Mouse (Mus musculus) MEL (cell line): ENCODE measurements at regions not wholly inside any gene's neighbourhood (a gene's known extent, or its start where the extent isn't known, plus 50 kb on each side); places are given as distances from the start of the nearest gene placed in this dataset.

ENCODE experiments used
- DNase-seq: peaks from one replicate; pipeline ENCODE4 v3.0.0; 2011; ENCODE audit warnings: low read depth, low spot score
- H3K27ac ChIP-seq: 2 replicates; pipeline ENCODE4 v1.5.1; 2012; ENCODE audit warnings: low read depth, mild to moderate bottlenecking, control low read depth, low read length, moderate library complexity; ENCODE audit not compliant: control insufficient read depth
- H3K27me3 ChIP-seq, 2 experiments: fragments of 150-350 bp in 1 of 2; sonication (generic) in 1 of 2; 2 replicates each; pipeline ENCODE4 v1.6.1; 2012; ENCODE audit warnings: low read length in 2 of 2, mild to moderate bottlenecking in 2 of 2, improper control_type of control experiment in 1 of 2, moderate library complexity in 1 of 2; ENCODE audit not compliant: insufficient read depth in 2 of 2, control insufficient read depth in 1 of 2
- H3K36me3 ChIP-seq, 2 experiments: 2 replicates each; pipeline ENCODE4 v1.6.1; 2012 to 2014; ENCODE audit warnings: low read length in 2 of 2, improper control_type of control experiment in 1 of 2, inconsistent platforms in 1 of 2, mild to moderate bottlenecking in 1 of 2; ENCODE audit not compliant: insufficient read depth in 2 of 2, control insufficient read depth in 1 of 2
- H3K4me1 ChIP-seq, 2 experiments: fragments of 150-350 bp in 1 of 2; sonication (generic) in 1 of 2; 2 replicates each; pipeline ENCODE4 v1.6.1; 2012; ENCODE audit warnings: low read length in 2 of 2, improper control_type of control experiment in 1 of 2, mild to moderate bottlenecking in 1 of 2; ENCODE audit not compliant: insufficient read depth in 2 of 2, control insufficient read depth in 1 of 2
- H3K4me3 ChIP-seq, 2 experiments: fragments of 150-350 bp in 1 of 2; sonication (generic) in 1 of 2; 2 replicates each; pipeline ENCODE4 v1.5.1; 2012; ENCODE audit warnings: low read depth in 2 of 2, low read length in 2 of 2, mild to moderate bottlenecking in 2 of 2, moderate library complexity in 2 of 2, control low read depth in 1 of 2, improper control_type of control experiment in 1 of 2; ENCODE audit not compliant: control insufficient read depth in 1 of 2, insufficient read depth in 1 of 2
- H3K79me2 ChIP-seq: 2 replicates; pipeline ENCODE4 v1.6.1; 2012; ENCODE audit warnings: mild to moderate bottlenecking, low read length, moderate library complexity; ENCODE audit not compliant: control insufficient read depth, poor library complexity, insufficient read depth
- H3K9ac ChIP-seq: 2 replicates; pipeline ENCODE4 v1.6.1; 2012; ENCODE audit warnings: low read depth, mild to moderate bottlenecking, control low read depth, low read length, moderate library complexity; ENCODE audit not compliant: control insufficient read depth, poor library complexity, severe bottlenecking
- H3K9me3 ChIP-seq: fragments of 150-350 bp; sonication (generic); replicated peaks from 2 replicates; pipeline ENCODE4 v1.6.1; 2012; ENCODE audit warnings: mild to moderate bottlenecking, low read length, improper control_type of control experiment, moderate library complexity; ENCODE audit not compliant: insufficient read depth
- BHLHE40 ChIP-seq: IDR thresholded peaks from 2 replicates; pipeline ENCODE4 v1.6.1; 2012; ENCODE audit warnings: low read depth, mild to moderate bottlenecking, inconsistent platforms, low read length, improper control_type of control experiment, borderline replicate concordance
- CHD1 ChIP-seq: IDR thresholded peaks from 2 replicates; pipeline ENCODE4 v1.6.1; 2012; ENCODE audit warnings: low read depth, mild to moderate bottlenecking, inconsistent platforms, low read length, improper control_type of control experiment
- CHD2 ChIP-seq: IDR thresholded peaks from 2 replicates; pipeline ENCODE4 v1.6.1; 2011; ENCODE audit warnings: low read length, improper control_type of control experiment
- E2F4 ChIP-seq: IDR thresholded peaks from 2 replicates; pipeline ENCODE4 v1.6.1; 2011; ENCODE audit warnings: low read depth, low read length, improper control_type of control experiment, borderline replicate concordance
- ELF1 ChIP-seq: IDR thresholded peaks from 2 replicates; pipeline ENCODE4 v1.6.1; 2014; ENCODE audit warnings: low read depth, mild to moderate bottlenecking, inconsistent platforms, low read length, improper control_type of control experiment, moderate library complexity
- GATA1 ChIP-seq: IDR thresholded peaks from 2 replicates; pipeline ENCODE4 v1.6.1; 2011; ENCODE audit warnings: low read depth, low read length, improper control_type of control experiment
- HCFC1 ChIP-seq: IDR thresholded peaks from 2 replicates; pipeline ENCODE4 v1.6.1; 2012; ENCODE audit warnings: low read depth, mild to moderate bottlenecking, inconsistent platforms, low read length, improper control_type of control experiment, moderate library complexity
- MAFK ChIP-seq: IDR thresholded peaks from 2 replicates; pipeline ENCODE4 v1.6.1; 2011; ENCODE audit warnings: low read depth, mild to moderate bottlenecking, low read length, improper control_type of control experiment, borderline replicate concordance
- MAZ ChIP-seq: IDR thresholded peaks from 2 replicates; pipeline ENCODE4 v1.6.1; 2012; ENCODE audit warnings: low read depth, mild to moderate bottlenecking, inconsistent platforms, low read length, improper control_type of control experiment
- MXI1 ChIP-seq: IDR thresholded peaks from 2 replicates; pipeline ENCODE4 v1.6.1; 2011; ENCODE audit warnings: mild to moderate bottlenecking, low read depth, low read length, improper control_type of control experiment
- MYB ChIP-seq: IDR thresholded peaks from 2 replicates; pipeline ENCODE4 v1.6.1; 2011; ENCODE audit warnings: mild to moderate bottlenecking, low read depth, low read length, improper control_type of control experiment
- MYC ChIP-seq: IDR thresholded peaks from 2 replicates; pipeline ENCODE4 v1.6.1; 2011; ENCODE audit warnings: low read depth, mild to moderate bottlenecking, low read length, improper control_type of control experiment, moderate library complexity
- NELFE ChIP-seq: IDR thresholded peaks from 2 replicates; pipeline ENCODE4 v1.6.1; 2011; ENCODE audit warnings: low read depth, low read length, improper control_type of control experiment
- NRF1 ChIP-seq: IDR thresholded peaks from 2 replicates; pipeline ENCODE4 v1.6.1; 2014; ENCODE audit warnings: low read depth, mild to moderate bottlenecking, inconsistent platforms, low read length, improper control_type of control experiment, moderate library complexity; ENCODE audit not compliant: poor library complexity, insufficient read depth, severe bottlenecking
- POLR2AphosphoS2 ChIP-seq: IDR thresholded peaks from 2 replicates; pipeline ENCODE4 v1.6.1; 2011; ENCODE audit warnings: low read length, improper control_type of control experiment
- RAD21 ChIP-seq: IDR thresholded peaks from 2 replicates; pipeline ENCODE4 v1.6.1; 2011; ENCODE audit warnings: mild to moderate bottlenecking, low read depth, low read length, improper control_type of control experiment
- RCOR1 ChIP-seq: IDR thresholded peaks from 2 replicates; pipeline ENCODE4 v1.6.1; 2012; ENCODE audit warnings: low read depth, mild to moderate bottlenecking, inconsistent platforms, low read length, improper control_type of control experiment
- TAL1 ChIP-seq: IDR thresholded peaks from 2 replicates; pipeline ENCODE4 v1.6.1; 2012; ENCODE audit warnings: mild to moderate bottlenecking, inconsistent platforms, low read length, moderate library complexity, mixed read lengths
- TBP ChIP-seq: IDR thresholded peaks from 2 replicates; pipeline ENCODE4 v1.8.0; 2011; ENCODE audit warnings: low read depth, low read length, improper control_type of control experiment
- TCF12 ChIP-seq: IDR thresholded peaks from 2 replicates; pipeline ENCODE4 v1.6.1; 2014; ENCODE audit warnings: low read depth, mild to moderate bottlenecking, inconsistent platforms, low read length, improper control_type of control experiment, moderate library complexity
- UBTF ChIP-seq: IDR thresholded peaks from 2 replicates; pipeline ENCODE4 v1.6.1; 2012; ENCODE audit warnings: low read depth, mild to moderate bottlenecking, inconsistent platforms, low read length, improper control_type of control experiment, moderate library complexity, borderline replicate concordance; ENCODE audit not compliant: insufficient read depth
- USF1 ChIP-seq: IDR thresholded peaks from 2 replicates; pipeline ENCODE4 v1.6.1; 2014; ENCODE audit warnings: low read depth, mild to moderate bottlenecking, inconsistent platforms, low read length, improper control_type of control experiment, moderate library complexity
- ZKSCAN1 ChIP-seq: IDR thresholded peaks from 2 replicates; pipeline ENCODE4 v1.6.1; 2012; ENCODE audit warnings: low read depth, mild to moderate bottlenecking, inconsistent platforms, low read length, improper control_type of control experiment, moderate library complexity
- ZNF384 ChIP-seq: IDR thresholded peaks from 2 replicates; pipeline ENCODE4 v1.6.1; 2012; ENCODE audit warnings: low read depth, mild to moderate bottlenecking, inconsistent platforms, low read length, improper control_type of control experiment

DNA sequence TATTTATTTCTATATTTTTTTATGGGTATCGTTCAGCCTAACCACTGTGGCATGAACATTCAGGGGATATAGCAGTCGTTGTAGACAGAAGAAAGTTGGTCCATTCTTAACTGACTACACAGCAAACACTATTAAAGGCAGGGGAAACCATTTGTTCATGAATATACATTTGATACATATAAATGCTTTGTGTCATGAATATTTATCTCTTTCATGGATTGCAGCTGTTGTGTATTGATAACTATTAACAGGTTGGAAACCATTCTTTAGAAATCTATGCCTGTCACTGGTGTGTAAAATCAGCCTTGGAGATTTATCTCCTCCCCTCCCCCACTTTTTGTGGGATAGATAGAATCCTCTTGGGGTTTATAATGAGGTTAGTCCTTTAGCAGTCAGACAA, 264.9 kb downstream of the Btg1 start:
- no peaks in the 10 kb centered on the region for H3K9me3 ChIP-seq
- DNase-seq = no peak
- H3K4me3 ChIP-seq = no peak overlapping the region
- no peaks in the 10 kb centered on the region for H3K27me3 ChIP-seq
- no peaks in the 10 kb centered on the region for H3K4me1 ChIP-seq
- H3K36me3 ChIP-seq = no peaks in the 10 kb centered on the region
- TF ChIP-seq NRF1 = no peak
- no peak for TF ChIP-seq MAZ
- no peak for TF ChIP-seq E2F4
- no peak for TF ChIP-seq RCOR1
- no peak overlapping the region for H3K27ac ChIP-seq
- H3K9ac ChIP-seq = no peak overlapping the region
- no peaks in the 10 kb centered on the region for H3K79me2 ChIP-seq

DNA sequence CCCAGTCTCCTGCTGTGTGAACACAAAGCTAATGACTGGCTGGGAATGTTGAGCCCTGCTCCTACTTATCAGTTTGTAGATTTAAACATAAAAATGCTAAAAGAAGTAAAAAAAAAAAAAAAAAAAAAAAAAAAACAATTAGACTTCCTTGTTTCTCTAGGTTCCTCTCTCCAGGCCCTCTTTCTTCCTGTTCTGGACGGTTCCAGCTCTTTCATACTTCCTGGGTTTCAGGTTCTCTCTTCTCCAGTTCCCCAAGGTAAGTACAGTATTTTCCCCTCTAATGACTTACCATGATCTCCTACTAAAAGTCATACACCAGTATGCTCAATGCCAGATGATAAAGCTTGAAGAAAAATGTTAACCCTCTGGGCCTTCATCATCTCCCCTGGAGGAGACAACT, 284.3 kb downstream of the Btg1 start:
- no peaks in the 10 kb centered on the region for H3K79me2 ChIP-seq
- no peaks in the 10 kb centered on the region for H3K27me3 ChIP-seq
- no peak overlapping the region for H3K9ac ChIP-seq
- H3K4me3 ChIP-seq = no peak overlapping the region
- TF ChIP-seq MYC = no peak
- no peak for TF ChIP-seq MXI1
- TF ChIP-seq TBP = no peak
- TF ChIP-seq E2F4 = no peak
- TF ChIP-seq CHD2 = no peak
- TF ChIP-seq TAL1 = no peak
- H3K9me3 ChIP-seq = no peaks in the 10 kb centered on the region
- no peak for DNase-seq
- H3K27ac ChIP-seq = no peak overlapping the region
- no peaks in the 10 kb centered on the region for H3K36me3 ChIP-seq
- H3K4me1 ChIP-seq = no peaks in the 10 kb centered on the region

DNA sequence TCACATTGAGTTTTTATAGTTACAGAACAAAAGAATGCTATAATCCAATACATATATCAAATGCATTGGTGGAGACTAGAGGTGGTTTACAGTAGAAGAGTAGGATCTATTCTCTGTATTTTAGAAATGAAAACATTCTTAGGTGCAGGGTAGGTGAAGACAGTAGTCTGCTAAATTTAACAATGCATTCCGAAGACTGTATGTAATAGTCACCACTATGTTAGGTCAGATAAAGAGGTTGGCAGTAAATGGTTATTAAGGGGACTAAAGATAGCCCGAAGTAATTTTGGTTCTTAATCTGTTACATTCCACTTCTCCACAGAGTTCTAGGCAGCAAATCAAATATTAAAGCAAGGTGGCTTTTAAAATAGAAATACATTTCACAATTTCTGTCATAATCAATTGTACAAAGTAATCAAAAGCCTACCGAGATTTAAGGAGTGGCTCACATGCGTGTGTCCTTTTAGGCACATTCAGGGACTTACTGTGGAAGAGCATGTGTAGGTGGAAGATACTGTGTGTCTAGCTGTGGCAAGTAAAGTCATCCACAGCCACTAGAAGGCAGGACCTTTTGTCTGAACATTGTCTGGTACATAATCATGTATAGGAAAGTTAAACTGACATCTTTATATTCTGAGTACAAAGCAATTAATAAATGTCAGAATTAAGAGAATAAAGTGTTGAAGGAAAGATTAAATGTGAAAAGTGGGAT, 288.4 kb downstream of the Btg1 start:
- Histone ChIP-seq H3K9me3 (no peaks in the 10 kb centered on the region), H3K79me2 (no peaks in the 10 kb centered on the region), H3K9ac (no peak overlapping the region), H3K36me3 (no peaks in the 10 kb centered on the region), H3K27ac (no peak overlapping the region), H3K27me3 (no peaks in the 10 kb centered on the region), H3K4me3 (no peak overlapping the region), H3K4me1 (no peaks in the 10 kb centered on the region)
- no peak for DNase-seq
- no peak for TF ChIP-seq MYB
- TF ChIP-seq HCFC1 = no peak
- TF ChIP-seq GATA1 = no peak
- no peak for TF ChIP-seq POLR2AphosphoS2
- TF ChIP-seq RAD21 = no peak
- TF ChIP-seq NRF1 = no peak
- no peak for TF ChIP-seq BHLHE40
- no peak for TF ChIP-seq ZNF384
- no peak for TF ChIP-seq MAZ
- TF ChIP-seq ZKSCAN1 = no peak
- no peak for TF ChIP-seq UBTF
- no peak for TF ChIP-seq ELF1
- TF ChIP-seq USF1 = no peak
- TF ChIP-seq MAFK = no peak
- no peak for TF ChIP-seq TCF12
- no peak for TF ChIP-seq CHD1
- no peak for TF ChIP-seq NELFE
- no peak for TF ChIP-seq MXI1
- TF ChIP-seq, all 39 proteins: peak for 0
